Mouse (Mus musculus) WW6 (cell line): ENCODE results near the gene Dvl3.
A peak's percentile ranks its signal among the peaks of the same experiment; 100 is the strongest.

Source experiments
- DNase-seq: peaks from one replicate; pipeline ENCODE4 v3.0.0-alpha.2; 2013; ENCODE audit warnings: low read depth, low spot score

Dvl3 gene

DNA sequence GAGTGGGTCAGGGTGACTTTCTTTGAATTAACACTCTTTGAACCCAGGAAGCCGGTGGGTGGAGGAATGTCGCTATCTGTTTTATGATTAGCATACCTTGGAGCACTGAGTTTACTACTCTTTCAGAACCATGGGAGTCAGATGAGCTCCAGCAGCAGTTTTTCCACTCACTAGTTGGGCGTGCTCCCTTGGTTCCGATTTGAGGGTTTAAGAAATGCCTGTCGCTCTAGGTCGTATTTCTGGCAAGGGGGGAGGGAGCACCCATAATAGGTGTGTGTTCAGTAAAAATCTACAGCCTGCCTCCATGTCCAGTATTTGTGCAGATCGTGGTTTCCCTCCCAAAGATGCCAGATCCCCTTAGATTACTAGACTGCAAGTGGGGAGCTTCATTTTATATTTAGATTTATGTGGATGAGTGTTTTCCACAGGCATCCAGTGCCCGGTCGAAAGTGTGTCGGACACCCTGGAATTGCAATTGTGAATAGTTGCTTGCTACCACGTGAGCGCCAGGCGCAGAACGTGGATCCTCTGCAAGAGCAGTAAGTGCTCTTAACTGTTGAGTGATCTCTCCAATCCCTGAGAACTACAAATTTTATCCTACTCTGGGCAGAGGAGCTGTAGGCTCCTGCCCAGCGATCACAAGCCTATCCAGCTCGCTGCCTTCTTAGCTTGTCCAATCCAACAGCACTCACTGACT lies 18.7 kb upstream of the Dvl3 start:
- no peak for DNase-seq

DNA sequence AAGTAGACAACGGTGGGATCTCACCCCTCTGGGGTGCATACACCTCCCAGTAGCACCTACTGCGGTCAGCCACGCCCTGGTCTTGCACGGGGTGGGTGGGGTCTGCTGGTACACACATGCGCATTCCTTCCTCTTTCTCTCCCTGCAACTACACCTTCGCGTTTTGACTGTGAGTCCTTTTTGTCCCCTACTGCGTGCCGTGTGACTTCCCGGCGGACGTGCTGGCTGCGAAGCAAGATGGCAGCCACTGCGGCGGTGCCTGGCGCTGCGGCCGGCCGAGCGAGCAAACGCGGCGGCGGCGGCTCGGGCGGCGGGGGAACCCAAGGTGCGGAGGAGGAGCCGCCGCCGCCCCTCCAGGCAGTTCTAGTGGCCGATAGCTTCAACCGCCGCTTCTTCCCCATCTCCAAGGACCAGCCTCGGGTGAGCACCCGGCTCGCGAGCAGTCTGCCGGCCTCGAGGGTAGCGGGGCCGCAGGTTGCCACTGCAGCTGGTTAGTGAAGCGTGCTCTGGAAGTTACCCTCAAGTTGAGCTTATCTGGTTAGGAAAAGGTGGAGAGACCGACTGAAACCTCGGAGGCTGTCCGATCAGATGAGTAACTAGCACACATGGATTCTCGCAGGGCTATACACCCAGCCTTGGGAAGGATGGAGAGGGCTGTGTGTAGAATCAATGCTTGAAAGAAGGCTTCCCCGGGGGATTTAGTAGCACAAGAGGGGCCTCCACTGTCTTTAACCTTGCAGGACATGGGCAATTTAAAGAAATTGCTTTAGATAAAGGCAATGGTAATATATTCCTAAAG lies 17.9 kb upstream of the Dvl3 start, which contains the start of gene Eif2b5:
TSS of gene Eif2b5 (plus strand) at position 141 of the 799 bp plus-strand sequence.
- DNase-seq: peak; percentile 91

DNA sequence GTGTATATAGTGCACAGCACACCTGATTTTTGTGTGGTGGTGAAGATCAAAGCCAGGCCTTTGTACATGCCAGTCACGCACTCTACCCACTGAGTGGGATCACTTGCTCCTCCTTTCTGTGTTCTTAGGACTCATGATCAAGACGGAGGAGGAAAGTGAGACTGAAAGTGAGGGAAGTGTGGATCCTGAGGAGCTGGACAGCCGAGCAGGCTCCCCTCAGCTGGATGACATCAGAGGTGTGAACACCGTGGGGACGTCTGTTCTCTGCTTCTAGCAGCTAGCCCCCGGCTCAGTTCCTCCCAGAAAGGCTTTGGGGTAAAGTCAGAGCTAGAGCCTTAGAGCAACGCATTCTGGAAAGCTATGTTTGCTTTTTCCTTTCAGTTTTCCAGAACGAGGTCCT lies 10.8 kb upstream of the Dvl3 start:
- DNase-seq: no peak

DNA sequence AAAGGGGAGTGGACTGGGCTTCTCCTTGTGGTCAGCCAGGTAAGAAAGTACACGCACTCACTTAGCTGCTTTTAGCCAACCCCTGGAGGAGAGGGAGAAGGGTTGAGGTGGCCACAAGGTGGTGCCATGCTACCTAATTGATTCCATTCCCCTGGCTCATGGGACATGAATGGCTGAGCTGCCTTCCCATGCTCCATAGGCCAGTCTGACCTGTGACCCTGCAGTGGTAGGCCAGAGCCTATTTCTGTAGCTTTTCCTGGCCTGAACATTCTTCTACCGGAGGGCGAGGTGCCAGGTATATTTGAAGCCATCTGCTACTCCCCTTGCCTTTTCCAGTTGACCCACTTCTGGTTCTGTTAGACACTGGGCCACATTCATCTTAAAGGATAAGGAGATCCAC lies 7.4 kb upstream of the Dvl3 start:
- DNase-seq: no peak

DNA sequence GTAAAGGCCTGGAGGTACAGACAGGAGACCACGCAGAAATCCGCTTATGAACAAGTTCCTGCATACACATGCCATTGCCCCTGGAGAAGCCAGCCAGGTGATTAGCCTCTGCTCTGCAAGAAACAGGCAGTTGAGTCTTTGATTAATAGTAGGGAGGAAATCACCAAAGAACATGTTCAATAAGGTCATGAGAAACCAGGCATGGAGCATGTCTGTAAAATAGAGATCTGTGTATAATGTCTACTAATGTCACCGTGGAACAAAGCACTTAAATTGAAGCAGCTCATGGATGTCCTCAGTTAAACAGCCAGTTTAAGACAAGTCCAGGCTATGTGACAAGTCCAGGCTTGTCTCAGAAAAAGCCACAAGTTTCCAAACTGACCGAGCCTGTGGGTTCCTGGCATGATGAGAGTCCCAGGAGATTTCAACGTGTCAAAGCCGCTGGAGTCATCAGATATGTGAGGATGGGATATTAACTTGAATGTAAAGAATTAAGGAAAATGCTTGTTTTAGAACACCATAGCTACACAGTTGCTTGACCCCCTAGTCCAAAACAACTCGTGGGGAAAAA lies 5.4 kb upstream of the Dvl3 start:
- no peak for DNase-seq

DNA sequence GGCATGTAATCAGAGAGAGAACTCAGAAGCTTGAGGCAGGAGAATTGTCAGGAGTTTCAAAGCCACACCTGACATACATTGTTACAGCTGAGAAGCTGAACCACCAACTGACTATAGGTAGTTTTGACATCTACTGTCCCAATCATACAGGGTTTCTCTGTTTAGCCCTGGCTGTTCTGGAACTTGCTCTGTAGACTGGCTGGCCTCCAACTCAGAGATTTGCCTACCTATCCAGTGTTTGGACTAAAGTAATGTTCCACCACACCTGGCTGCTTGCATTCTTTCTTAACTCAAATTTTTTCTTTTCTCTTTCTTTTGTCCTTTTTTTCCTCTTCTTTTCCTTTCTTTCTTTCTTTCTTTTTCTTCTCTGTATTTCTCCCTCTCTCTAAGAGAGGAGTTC lies 750 bp upstream of the Dvl3 start:
- no peak for DNase-seq

DNA sequence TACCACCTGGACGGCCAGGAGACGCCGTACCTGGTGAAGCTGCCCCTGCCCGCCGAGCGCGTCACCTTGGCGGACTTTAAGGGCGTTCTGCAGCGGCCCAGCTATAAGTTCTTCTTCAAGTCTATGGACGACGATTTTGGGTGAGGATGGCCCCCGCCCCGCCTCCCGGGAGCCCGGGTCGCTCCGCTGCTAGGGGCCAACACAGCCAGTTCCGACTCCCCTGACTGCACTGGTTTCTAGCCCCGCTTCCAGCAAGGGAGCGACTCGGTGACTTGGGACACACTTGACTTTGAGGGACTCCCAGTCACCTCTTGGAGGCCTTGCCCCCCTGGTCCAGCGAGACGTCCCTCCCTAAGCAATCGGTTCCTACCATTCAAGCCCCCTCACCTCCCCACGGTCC lies 434 bp downstream of the Dvl3 start:
- DNase-seq: no peak

DNA sequence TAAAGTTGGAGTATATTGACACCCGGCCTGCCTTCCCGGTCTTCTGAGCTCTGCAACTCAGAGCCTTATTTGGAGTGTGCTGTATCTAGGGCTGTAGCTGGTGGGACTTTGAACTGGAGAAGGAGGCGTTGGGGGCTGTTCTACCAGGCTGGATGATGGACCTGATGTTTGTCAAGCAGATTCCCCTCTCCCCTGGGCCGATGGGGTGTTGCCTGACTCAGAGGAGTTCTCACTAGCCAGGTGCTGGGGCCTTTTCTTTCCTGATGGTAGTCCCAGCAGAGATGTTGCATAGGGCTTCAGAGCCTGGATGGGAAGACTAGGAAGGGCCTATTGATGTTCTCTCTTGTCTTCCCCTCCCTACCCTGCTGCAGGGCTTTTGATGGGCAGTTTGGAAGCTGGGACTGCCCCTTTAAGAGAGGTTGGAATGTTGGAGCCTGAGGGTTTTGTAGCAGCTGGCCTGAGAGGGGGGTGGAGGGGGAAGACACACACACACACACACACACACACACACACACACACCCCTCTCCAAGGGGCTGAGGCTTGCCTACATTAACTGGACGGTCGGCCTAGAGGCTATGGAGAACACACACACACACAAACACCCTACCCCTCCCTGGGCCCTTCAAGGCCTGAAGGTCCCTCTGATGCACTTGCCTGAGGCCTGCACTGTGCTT lies 1.1 kb downstream of the Dvl3 start:
- no peak for DNase-seq

DNA sequence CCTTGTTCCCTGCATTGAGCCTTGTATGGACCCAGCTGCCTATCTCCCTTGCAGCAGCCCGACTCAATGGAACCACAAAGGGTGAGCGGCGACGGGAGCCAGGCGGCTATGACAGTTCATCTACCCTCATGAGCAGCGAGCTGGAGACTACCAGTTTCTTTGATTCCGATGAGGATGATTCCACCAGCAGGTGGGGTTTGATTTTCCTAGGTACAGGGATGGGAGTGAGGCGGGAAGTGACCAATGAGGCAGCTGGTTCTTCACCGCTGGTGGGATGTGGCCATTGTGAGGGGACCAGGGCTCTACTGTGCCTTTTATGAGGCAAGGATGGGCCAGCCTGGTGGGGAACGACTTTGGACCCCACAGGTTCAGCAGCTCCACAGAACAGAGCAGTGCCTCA lies 7.1 kb downstream of the Dvl3 start:
- DNase-seq: no peak

DNA sequence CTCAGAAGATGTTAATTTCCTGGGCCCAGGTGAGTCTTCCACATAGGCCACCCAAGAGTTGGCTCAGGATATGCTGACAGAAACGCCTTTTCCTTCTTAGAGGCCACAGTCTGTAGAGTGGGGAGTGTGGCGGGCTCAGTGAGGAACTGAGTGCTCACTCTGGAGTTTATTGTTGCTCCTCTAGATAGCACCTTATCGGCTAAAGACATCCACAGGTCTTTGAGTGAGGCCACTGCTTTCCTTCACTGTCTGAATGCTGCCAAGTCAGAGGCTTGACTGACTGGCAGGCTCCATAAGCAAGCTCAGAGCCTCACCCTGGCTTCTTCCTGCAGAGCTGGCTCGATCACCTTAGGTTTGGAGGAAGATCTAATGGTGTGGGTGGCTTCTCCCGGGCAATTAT lies 12.0 kb downstream of the Dvl3 start:
- DNase-seq: no peak

DNA sequence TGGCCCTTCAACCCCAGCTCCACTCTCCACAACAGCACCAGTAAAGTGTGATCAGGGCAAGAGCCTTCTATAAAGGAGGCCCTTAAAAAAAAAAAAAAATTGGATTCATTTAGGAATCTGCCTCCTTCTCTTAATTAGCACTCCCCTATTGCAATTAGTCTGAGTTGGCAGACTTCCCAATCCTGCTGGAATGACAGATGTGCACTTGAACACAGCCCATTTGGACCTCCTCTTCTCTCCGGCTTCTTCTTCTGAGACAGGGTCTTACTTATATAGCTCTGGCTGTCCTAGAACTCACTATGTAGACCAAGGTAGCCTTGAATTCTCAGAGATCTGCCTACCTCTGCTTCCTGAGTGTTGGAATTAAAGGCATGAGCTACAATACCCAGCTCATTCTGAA lies 12.6 kb downstream of the Dvl3 start:
- no peak for DNase-seq

DNA sequence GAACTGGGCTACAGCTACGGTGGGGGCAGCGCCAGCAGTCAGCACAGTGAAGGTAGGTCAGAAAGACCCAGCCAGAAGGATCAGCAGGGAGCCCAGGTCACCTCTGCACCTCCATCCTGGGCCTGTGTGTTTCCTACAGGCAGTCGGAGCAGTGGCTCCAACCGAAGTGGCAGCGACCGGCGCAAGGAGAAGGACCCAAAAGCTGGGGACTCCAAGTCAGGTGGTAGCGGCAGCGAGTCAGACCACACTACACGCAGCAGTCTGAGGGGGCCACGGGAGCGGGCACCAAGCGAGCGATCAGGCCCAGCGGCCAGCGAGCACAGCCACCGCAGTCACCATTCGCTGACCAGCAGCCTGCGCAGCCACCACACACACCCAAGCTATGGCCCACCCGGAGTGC lies 14.2 kb downstream of the Dvl3 start:
- DNase-seq: no peak

DNA sequence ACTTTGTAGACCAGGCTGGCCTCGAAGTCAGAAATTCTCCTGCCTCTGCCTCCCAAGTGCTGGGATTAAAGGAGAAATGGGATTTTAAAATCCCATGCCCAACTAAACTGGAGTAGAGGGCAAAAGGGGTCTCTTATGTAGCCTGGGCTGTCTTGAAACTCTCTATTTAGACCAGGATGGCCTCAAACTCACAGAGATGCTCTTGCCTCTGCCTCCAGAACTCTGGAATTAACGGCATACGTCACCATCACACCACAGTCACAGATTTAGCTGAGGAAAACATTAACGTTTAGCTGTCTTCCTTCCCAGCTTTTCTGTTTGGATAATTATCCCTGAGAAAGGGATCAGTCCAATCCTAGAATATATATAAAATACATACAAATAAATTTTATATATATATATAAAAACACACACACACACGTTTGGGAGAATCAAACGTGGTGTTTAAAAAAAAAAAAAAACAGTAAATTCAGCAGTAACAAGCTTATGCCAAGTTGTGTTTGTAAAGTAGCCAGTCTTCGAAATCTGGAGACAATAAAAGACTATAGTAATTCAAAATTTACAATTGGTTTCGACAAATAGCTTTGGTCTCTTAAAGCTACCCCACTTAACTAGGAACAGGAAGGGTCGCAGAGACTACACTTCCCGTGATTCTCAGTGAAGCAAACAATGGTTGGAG lies 18.0 kb downstream of the Dvl3 start:
- DNase-seq: no peak

DNA sequence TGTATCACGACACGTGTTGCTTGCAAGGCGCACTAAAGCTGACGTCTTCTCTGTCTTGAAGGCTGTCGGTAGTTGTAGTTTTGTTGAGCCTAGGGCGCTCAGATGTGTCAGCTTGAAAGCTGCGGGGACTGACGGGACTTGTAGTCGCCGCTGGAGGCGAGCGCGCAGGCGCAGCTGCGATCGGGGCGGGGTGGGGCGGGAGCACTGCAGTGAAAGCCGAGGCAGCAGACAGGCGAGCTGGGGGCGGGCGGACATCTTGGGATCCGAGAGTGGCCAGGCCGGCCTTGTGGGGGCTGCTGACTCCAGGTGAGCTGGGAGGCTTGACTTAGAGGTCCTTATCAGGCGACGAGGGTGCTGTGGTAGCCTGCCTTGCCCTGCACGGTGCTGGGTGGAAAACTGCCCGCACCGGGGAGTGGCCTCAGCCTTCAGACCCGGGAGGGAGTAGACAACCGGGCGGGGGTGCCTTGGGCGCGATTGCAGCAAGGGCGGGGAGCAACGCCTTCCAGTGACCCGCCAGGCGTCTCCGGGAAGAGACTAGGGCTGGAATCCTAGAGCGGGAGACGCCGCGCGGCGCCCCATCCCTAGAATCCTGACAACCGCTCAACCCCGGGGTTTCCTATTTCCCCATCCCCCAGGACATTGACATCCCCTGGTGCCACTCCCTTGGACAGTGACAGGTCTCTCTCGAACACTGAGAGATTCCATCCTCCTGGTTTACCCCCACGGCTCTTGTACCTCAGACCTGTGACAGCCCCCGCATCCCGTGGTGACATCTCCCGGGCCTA lies 18.7 kb downstream of the Dvl3 start, which contains the start of gene Ap2m1:
TSS of gene Ap2m1 (plus strand) at position 183 of the 785 bp plus-strand sequence.
- DNase-seq: peak; percentile 97

DNA sequence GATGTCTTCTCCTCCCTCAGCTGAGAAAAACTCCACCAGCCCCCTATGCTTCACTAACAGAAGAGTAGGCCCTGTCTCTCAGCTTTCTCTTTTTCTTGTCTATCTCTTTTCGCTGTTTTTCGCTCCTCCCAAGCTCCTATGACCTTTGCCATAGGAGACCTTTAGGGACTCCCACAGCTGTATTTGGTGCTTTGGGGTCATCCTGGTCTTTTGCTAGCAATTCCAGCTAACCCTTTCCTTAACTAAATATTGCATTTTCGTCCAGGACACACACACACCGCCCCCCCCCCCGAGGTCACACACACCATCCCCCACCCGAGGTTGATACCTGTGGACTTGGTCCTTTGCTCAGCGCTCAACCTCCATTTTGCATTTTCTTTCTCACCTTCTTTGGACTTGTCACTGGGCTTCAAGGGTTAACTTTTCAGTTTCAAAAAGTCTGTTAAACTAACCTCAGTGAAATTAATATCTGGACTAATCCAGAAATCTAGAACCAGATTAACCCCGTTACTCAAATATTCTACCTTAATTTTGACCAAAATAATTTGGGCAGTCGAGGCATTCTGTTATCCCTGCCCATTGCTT lies 19.4 kb downstream of the Dvl3 start:
- DNase-seq: no peak

DNA sequence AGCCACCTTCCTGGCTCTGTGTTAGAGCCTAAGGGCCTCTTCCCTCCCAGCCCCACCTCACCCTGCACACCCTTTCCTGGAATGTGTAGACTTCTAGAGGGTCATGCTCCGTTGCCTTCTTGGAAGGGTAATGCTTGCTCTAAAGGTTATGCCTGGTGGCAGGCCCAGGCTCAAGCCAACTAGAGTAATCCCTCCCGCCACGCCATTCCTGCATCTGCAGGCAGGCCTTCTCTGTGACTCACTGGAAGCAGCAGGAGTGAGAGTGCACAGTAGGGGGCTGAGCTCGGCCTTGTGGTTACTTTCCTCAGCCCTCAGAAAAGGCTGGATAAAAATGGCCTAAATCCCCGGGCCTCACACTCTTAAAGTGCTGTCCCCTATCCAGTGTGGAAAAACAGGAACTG lies 20.3 kb downstream of the Dvl3 start:
- DNase-seq: no peak

DNA sequence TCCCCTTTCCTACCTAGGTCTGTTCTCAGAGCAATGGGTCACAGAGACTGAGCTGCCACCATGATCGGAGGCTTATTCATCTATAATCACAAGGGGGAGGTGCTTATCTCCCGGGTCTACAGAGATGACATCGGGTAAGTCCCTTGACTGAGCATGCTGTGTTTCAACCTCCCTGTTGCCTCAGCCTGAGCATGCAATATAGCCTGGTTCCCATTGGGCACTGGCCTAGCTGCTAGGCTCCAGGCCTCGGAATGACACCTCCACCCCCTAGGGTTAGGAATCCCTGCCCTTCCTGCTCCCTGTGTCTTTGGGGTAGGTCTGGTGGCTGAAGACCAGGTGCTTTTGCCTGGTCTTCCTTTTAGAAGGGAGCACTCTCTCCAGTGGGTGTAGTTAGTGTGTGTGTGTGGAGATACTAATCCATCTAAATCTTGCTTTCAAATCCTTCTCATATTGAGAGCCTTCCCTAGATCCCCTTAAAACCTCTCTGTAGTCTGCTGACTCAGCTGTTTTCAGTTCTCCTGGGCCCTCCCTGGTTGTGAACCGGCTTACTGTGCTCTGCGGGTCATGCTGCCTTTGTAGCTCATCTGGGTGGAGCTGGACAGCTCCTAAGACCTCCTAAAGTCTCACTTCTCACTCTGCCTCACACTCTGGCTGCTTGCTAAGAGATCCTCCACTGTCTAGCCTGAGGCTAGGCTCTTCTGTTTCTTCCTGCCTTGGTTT lies 21.0 kb downstream of the Dvl3 start:
- DNase-seq: no peak

DNA sequence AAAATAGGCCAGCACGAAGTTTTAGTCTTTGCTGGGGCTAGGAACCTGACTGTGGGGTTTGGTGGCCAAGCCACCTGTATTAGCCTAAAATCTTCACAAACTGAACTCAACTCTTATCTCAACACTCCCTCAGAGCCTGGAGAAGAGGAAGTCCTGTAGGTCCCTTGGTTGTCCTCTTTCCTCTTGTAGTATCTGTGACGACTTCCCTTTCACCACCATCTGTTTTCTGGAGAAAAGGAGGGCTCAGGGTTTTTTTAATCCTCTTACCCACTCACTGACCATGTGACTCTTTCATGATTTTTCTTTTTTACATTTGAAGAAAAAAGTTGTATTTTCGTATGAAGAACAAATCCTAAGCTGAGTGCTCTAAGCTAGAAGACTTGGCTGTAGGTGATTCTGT lies 22.9 kb downstream of the Dvl3 start:
- no peak for DNase-seq

DNA sequence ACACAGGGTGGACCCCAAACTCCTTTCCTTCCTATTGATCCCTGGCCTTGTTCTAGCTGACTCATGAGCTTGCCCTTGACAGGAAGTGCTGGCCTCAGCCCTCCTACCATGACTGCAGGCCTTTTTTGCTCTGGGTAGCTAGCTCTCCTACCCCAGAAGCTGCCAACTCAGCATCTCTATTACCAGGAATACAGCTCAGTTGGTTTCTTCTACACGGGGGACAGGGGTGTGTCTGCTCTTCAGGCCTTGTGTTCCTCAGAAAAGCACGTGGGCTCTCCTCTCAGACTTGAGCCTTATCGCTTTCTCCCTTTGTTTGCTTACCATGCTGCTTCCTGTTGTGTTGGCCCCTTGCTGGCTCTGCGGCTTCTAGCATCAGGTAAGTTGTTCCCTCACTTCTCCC lies 23.7 kb downstream of the Dvl3 start:
- no peak for DNase-seq

DNA sequence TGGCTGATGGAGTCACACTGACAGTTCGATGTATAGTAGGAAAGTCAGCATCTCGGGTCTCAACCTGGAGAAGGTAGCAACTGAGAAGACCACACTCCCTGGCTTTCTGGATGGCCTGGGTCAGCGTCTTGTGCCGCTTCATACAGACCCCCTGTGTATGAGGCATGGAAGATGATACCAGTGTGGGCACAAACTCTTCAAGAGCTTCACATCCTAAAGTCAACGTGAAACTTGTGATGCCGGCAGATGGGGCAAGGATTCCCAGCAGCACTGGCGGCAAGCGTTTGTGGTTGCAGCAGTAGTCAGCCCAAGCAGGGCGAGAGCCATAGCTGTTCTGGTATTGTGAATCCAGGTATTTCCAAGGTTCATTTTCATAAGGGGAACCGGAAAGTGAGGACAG lies 28.9 kb downstream of the Dvl3 start:
- DNase-seq: no peak
